Mouse (Mus musculus) heart, adult 2 months (tissue): ENCODE data around the gene Msi2.

Experiments used
- CTCF ChIP-seq: fragments of 200-600 bp; IDR thresholded peaks from 2 replicates; pipeline ENCODE4 v1.8.1; 2022; ENCODE audit warnings: antibody characterized with exemption, mild to moderate bottlenecking, moderate library complexity
- EP300 ChIP-seq: fragments of 200-500 bp; IDR thresholded peaks from 2 replicates; pipeline ENCODE4 v1.6.1; 2011; ENCODE audit warnings: low read depth, low read length, control low read depth; ENCODE audit not compliant: insufficient read depth
- POLR2A ChIP-seq: fragments of 200-500 bp; IDR thresholded peaks from 2 replicates; pipeline ENCODE4 v1.6.1; 2011; ENCODE audit warnings: mild to moderate bottlenecking, low read depth, low read length, control low read depth; ENCODE audit not compliant: insufficient read depth

GRCm38 (mm10) chr11:88386916-88387315, 331.4 kb downstream of the Msi2 start:
- TF ChIP-seq CTCF (no peak), POLR2A (no peak), EP300 (peak; percentile 84; the same call in 1 of the 2 replicates)
